Mouse (Mus musculus) spleen, postnatal 4 days (tissue): ENCODE results near the gene Cdyl.

ENCODE experiments used
- DNase-seq, 2 experiments: peaks; one replicate each; pipeline ENCODE4 v3.0.0; 2022; ENCODE audit warnings: low spot score in 2 of 2

Cdyl gene

DNA sequence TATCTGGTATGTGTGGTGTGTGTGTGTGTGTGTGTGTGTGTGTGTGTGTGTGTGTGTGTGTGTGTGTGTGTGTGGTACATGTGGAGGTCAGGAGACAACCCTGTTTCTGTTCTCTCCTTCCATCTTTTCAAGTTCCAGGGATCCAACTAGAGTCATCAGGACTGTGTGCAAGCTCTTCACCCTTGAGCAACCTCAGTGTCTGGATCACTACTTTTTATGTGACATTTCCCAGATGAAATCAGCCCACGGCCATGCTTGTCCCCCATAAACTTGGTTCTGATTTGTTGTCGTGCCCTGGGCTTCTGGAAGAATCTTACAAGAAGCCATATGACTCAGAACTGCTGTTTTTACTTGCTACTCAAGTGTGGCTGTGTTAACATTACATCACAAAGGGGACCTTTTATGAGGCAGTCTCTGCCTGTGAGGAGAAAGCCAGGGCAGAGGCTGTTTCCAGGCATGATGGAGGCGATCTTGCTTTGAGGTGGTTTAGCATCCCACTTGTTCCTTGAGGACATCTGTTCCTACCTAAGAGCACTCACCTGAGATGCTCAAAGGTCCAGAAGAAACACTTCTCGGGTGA is at the start of gene Cdyl:
Cdyl (plus strand) TSS at position 428 of the 580 bp plus-strand sequence.
- DNase-seq: peak in 1 of 2 experiments; percentile 34

DNA sequence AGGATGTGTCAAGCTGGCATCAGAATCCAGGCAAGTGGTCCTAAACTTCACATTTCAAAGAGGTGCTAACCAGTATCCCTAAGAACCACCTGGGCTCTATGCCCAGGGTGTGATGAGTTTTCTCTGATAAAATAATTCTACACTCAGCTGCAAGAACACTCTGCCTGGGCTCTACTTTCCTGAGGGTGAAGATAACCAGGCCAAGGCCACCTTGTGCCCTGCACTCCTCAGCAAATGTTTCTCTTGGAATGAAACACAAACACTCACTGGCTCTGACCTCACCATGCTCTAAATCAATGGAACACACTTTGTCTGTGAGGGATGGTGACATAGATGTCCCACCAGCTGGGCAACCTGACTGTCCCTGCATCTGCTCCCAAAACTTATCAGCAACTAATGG is 48.9 kb upstream of the Cdyl start:
- no peak for DNase-seq

DNA sequence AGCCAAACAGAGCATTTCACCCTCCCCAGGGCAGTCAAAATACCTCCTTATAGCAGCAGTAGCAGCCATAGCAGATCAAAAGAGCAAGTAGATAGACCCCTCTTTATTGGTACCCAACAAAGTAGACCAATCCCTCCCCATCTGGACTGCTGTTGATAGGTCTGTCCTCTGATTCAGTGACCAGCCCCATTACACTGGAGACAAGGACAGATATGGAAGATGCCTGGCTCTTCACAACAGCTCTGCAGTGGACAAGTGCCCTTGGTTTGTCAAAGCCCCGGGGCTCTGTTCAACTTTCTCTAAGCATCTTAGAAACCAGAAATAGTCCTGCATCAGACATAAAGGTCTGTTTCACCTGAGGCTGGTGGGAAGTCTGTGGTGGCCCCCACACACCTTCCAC is 47.1 kb upstream of the Cdyl start:
- no peak for DNase-seq

DNA sequence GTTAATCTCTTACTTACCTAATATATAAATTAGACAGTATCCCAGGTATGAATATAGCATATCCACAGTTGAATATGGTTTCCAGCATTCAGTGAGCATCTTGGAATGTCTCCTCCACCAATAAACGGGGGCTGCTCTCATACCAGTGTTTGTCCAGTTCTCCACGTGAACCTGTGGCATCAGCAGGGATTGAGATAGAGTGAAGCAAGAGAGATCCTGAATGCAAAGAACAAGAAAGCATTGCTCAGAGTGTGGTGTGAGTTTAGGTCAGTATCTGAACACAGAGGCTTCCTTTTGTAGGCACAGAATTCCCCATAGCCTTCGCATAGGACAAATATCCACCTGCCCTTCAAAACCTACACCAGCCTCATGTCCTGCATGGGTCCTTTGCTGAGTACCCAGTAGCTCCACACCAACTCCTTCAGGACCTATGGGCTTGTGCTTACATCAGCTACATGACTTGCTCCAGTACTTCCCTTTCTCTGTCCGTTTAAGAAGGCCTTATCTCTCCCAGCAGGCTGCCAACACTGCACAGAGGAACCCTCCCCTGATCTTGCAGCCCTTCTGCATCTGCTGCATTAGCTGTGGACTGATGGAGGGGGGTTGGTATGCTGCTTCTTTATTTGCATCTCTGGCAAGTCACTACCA is 44.7 kb upstream of the Cdyl start:
- DNase-seq: peak; percentile 69 to 76

DNA sequence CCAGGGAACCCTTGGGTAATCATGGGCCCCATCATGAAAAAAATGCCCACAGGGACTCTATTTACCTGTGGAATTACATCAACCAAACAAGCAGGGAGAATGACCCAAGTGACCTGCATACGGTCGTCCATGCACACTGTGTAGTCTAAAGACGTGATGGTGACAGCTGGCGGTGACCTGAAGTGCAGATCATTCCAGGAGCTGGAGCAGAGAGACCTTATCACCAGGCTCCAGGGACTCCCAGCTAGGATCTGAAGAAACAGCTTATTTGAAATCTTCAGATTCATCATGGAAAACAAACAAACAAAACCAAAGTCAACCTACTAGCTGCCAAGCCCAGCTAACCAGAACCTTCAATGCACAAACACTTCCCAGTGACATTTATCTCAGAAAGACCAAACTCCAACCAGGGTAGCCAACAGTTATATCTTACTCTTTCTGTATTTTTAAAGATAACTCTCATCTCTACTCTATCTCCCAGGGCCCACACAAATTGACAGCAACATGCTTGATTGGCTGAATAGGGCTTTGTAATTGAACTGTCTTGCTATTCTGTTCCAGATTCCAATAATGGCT is 43.0 kb upstream of the Cdyl start:
- no peak for DNase-seq

DNA sequence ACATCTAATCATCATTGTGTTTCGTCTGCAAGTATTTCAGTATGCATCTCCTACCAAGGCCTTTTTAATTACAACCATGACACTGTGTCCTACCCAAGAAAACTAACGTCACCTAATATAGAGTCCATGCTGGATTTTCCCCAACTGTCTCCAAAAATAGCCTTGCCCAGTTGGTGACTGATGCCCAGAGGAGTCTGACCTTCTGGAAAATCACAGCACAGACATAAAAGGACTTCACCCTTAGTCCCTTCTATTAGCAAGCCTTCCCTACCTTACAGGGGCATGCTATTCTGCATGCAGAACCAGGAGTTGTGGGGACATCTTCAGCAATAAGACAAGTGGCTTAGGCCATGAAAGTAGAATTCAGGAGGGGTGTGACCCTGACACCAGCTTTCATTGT is 40.3 kb upstream of the Cdyl start:
- DNase-seq: no peak

DNA sequence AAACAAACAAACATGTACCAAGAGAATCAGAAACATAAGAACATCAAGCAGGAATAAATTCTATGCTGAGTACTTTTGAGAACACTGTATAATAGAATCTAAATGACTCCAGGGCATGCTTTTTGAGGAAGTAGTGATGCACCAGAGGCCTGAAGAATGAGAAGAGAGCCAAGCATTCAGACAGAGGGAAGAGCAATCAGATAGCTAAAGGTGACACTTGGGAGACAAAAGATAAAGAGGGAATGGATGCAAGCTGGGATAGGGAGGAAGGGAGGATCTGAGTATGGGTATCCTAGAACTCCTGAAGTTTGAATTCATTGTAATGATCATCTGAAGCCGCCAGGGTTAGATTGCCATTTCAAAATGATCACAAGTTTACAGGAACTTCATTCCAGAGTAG is 38.9 kb upstream of the Cdyl start:
- no peak for DNase-seq

DNA sequence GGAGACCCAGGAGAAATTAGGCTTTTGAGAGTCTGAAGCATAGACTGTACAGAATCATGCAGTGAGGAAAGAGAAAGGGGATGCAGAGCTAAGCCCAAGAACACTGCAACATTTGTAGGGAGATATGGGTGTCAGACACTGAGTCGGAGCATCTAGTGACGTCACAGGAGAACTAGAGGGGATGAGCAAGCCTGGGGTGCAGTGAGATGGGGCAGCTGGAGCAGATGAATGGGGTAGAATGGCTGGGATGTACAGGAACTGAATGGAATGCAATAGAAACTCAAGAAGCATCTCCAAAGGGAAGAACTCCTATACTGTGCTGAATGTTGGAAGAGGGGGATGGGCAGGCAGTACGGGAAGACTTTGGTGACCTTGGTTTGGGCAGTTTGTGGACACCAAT is 34.8 kb upstream of the Cdyl start:
- no peak for DNase-seq

DNA sequence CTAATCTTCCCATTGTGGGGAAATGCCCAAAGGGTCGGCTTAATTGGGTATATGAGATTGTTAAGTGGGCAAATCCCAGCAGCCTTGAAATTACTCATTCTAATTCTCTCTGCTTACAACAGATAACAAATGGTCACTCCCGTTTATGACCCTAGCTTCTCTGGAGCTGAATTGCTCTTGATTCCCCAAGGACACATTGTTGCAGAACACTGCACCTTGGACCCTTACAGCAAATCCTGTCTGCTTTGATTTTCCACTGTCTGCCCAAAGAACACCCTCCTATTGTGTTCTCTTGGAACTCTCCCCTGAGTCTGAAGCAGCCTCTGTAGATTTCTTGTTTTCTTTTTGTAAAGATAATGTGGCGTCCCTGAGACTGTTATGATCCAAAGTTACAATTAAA is 34.1 kb upstream of the Cdyl start:
- DNase-seq: no peak

DNA sequence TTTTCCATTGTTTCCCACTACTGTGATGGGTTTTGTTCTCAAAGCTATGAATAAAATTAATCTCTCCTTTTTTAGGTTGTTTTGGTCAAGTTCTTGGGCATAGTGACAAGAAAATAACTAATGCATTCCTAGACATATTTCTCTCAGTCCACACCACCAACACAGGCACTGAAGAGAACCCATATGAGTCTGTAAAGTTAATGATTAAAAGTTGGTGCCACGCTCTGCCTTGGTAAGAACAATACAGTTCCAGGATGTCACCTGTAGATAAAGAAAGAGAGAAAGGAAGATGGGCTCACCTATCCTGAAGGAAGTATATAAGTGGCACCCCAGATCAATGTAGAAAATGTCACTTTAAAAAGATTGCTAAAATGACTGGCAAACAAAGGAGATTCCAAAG is 32.3 kb upstream of the Cdyl start:
- no peak for DNase-seq

DNA sequence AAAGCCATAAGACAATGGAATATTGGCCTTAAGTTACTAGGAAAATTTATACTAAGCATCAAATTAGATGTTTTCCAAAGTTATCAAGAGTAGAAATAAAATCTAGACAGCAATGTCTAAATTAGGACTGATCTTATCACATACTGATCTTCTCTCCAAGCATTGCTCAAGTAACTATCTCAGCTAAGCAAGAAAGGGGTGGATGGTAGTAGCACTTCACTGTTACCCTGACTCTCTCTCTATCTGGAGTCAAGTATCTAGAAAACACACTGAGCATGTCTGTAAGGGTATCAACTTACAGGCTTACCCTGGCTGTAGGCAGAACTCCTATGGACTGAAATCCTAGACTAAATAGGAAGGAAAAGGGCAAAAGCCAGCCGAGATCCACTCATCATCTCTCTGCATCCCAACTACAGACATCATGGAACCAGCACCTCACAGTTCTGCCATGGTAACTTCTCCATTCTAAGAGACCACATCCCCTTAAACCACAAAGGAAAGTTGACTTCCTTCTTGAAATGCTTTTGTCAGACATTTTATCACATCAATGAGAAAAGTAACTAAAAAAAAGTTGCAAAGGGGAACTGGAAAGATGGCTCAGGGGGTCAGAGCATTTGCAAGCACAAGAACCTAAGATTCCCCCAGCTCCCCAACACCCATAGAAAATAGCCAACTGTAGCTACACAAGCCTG is 12.4 kb upstream of the Cdyl start:
- DNase-seq: no peak

DNA sequence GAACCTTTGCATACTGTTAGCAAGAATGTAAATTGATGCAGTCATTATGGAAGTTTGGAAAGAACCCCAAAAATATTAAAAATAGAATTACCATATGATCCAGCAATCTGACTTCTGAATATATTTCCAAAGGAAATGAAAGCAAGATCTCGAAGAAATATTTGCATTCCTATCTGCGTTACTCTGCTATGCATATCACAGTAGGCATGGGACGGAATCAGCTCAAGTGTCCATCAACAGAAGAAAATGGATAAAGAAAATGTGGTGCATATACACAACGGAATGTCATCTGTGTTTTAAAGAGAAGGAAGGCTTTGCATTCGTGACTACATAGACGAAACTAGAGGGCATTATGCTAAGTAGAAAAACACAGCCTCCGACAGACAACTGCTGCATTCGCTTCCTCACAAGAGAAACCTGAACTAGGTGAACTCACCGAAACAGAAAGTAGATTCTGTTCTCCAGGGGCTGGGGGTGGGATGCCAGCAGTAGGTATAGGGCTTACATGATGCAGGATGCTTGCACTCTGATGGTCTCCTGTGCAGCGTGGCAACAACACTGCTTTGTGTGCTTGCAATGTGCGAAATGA is 9.3 kb upstream of the Cdyl start:
- DNase-seq: peak in 1 of 2 experiments; percentile 25

DNA sequence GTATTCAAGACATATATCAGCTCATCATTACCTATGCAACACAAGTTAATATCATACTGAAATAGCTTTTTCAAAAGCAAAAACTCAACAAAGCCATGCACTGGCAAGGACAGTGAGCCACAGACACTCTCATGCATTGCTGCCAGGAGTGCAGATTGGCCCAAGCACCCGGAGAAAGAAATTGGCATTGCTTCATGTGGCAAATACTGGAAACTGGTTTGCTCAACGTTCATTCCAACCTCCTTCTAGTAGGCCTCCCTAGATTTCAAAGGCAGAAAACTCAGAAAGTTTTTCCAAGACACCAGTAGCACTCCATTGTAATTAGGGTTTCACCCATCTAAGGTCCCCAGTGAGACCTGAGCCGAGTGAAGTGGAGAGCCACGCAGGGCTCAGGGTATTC is 6.8 kb upstream of the Cdyl start:
- peak in 1 of 2 experiments; percentile 32 for DNase-seq

DNA sequence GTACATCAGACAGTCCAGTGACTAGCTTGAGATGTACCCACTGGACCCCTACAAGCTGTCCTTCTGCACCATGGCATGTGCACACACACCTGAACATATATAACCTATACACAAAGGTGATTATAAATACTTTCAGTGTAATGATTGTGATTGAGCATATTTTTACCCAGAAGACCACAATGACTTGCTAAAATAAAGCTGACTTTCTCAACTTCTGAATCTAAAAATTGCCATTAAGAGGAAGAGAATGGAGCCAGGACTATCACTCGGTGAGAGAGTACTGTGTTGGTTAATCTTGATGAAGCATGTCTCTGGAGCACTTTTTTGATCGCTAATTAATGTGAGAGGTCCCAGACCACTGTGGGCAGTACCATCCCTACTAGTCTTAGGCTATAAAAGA is 2.8 kb upstream of the Cdyl start:
- no peak for DNase-seq

DNA sequence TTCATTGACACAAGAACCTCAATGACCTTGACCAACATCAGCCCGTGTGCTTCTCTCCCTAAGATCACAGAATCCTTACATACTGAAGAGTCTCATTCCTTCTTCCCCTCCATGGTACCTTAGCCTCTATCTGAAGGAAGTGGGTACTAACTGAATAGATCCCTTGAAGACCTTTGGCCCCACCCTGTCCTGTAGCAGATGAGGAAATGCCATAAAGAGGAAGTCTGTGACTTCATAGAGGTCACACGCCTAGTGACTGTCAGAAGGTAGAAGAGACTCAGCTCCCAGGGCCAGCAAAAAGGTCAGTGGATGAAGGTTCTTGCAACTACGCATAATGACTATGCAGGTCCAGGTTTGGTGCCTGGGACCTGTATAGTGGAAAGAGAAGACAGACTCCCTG is 5.8 kb downstream of the Cdyl start:
- no peak for DNase-seq

DNA sequence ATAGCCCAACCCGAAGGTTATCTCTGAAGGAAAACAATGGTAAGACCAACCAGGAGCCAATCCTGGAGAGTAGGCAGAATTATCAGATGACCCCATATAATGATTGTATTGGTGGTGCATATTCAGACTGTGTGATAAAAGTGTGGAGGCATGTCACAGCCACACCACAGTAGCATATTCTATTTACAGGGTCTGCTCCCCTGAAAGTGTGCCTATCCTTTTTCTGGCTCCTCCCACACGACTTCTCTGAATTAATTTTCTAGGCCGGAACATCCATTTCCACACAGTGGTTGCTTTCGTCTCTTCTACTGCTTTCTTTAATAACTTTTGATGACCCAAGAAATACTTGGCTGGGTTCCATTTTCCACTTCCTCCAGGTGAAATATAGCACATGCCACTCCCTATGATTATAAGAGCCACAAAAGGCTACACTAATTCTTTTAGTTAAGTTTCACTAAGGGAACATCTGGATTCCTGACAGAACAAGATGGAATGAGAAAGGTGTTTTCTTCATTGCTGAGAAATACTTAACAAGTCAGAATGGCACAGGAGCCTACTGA is 10.4 kb downstream of the Cdyl start:
- no peak for DNase-seq

DNA sequence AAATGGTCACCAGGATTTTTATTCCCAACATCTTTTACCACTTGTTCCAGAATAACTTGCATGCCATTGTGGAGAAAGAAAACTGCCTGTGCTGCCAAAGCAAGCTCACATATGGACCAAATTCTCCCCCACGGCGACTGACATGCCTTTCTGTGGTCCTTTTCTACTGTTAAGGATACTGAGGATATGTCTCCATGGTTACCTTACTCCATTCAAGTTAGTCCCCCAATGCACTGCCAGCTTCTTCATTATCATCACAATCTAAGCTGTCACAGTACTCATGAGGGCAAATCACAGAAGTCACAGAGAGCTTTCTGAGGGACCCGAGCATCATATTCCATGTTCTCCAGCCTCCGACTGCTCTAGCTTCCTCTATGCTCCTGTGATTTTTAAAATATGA is 11.2 kb downstream of the Cdyl start:
- no peak for DNase-seq

DNA sequence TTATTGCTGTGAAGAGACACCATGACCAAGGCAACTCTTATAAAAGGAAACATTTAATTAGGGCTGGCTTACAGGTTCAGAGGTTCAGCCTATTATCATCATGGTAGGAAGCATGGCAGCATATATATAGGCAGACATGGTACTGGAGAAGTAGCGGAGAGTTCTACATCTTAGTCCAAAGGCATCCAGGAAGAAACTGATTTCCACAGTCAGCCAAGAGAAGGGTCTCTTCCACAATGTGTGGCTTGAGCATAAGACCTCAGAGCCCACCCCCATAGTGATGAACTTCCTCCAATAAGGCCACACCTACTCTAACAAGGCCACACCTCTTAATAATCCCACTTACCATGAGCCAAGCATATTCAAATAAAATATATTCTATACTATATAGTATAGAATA is 17.3 kb downstream of the Cdyl start:
- no peak for DNase-seq

DNA sequence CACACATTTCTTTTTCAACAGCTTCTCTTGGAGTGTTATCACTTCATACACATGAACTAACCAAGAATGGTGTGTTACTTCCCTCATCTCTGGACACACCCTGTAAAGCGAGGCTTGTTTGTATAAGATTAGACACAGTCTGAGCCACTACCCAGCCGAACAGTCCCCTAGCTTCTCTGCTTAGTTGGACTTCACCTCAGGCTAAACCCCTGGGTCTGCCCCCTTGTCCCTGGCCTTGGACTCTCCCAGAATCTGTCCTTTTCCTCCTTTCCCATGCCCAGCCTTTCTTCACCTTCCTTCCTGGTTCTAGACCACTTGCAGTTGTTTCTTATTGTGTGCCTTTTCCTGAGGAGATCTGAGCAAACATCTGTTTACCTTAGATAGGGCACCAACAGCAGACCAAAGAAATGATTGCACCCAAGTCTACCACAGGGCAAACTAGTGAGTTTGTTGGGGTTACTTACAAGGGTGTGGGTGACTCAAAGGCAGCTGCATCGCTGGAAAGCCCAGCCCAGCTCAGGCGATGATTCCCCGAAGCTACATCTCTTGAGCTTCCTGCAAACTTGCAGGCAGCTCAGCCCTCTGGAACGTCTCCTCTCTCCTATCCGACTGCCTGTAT is 17.9 kb downstream of the Cdyl start:
- peak; percentile 69 to 79 for DNase-seq

DNA sequence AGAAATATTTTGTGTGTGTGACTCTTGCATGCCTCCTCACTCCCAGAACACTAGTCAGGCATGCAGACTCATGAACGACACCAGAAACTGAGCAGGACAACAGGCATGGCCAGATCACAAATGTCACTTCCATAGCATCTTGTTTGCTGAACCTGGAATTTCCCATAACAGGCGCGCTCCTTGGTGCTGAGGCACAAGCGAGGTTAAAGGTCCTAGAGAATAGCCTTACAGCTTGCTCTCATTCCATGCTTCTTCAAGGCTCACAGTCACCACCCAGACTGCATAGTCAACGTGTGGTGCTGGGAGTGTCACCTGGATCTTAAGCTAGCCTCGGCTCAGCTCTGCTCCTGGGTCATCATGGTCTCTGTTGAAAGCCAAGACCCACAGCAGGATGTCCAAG is 19.1 kb downstream of the Cdyl start:
- DNase-seq: no peak

DNA sequence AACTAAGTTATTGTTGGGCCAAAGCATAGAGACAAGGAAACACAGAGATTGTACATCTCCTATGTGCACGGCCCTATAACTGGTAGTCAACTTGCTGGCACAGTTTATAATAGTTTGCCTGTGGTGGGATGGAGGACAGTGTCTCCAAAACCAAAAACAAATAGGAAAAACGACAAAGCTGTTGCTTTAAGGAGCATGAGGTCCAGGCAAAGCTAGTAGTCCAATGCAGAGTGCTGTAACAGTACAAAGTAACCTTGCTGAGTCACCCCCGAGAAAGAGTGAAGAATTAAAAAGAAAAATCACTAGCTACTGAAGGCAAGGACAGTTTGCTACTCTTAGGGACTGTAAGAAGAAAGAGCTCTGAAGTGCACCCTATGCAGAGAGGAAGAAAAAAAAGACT is 21.7 kb downstream of the Cdyl start:
- DNase-seq: no peak

DNA sequence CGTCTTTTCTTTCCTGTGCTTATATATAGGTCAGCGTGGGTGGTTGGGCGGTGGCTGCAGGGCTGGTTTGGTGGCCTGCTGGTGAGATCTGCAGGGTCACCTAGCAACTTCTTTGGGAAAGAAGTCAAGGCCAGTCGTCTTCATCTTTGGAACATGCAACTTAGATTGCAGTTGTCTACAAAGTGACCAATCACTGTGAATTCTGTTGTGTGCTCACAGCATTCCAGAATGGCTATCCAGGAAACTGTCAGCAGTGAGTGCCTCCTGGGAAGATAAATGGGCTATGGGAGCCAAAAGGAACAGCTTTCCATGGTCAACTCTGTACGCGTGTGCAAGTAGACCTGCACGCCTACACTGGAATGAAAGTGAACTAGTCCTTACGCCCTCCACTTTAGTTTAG is 26.6 kb downstream of the Cdyl start:
- DNase-seq: peak in 1 of 2 experiments; percentile 49
